Mouse (Mus musculus): ENCODE data around the gene P2rx4.

GRCm38 (mm10) chr5:122708819-122709218 is 1.5 kb downstream of the P2rx4 start:
- TF ChIP-seq CTCF (IDR thresholded peaks at IDR 0.05; ENCODE audit: low read depth): no peak
- no peak for TF ChIP-seq EP300 (IDR thresholded peaks at IDR 0.05; ENCODE audit: low read depth)

Measured in heart, postnatal 0 days (tissue).